Mouse (Mus musculus): ENCODE measurements around the gene Traf7. TPM values are rescaled to one million over a fixed set of nuclear protein-coding genes. Genes with fewer than 3 reads are reported as not detected.
A peak's percentile ranks its signal among the peaks of the same experiment; 100 is the strongest.

Traf7 gene
- polyA plus RNA-seq, 1 experiment from 2014 or later, result 100 TPM

GRCm38 (mm10) chr17:24559146-24559545 is 31.4 kb upstream of the Traf7 start:
- peaks cover 27% of the 10 kb centered on the region for H3K4me1 ChIP-seq
- no peak overlapping the region for H3K9ac ChIP-seq
- 45% methylated on average over 3 of the region's 3 CpGs for WGBS
- no peak overlapping the region for H3K4me3 ChIP-seq (replicated peaks)
- no peaks in the 10 kb centered on the region for H3K9me3 ChIP-seq
- H3K36me3 ChIP-seq (replicated peaks), result no peaks in the 10 kb centered on the region
- peak; percentile 63; the same call in 1 of the 2 replicates for ATAC-seq (ENCODE audit: low FRiP score)
- H3K27me3 ChIP-seq, result 0 out of 2 replicates have a peak, but pooled peaks cover 3% of the 10 kb centered on the region
- peak overlapping the region; percentile 27 for H3K4me2 ChIP-seq
- H3K27ac ChIP-seq, result peak overlapping the region; percentile 84

GRCm38 (mm10) chr17:24558600-24559099 is 30.9 kb upstream of the Traf7 start:
- no peak overlapping the region for H3K4me3 ChIP-seq (replicated peaks)
- ATAC-seq (ENCODE audit: low FRiP score), result peak; percentile 72
- H3K27ac ChIP-seq, result peak overlapping the region; percentile 84
- H3K9me3 ChIP-seq, result no peaks in the 10 kb centered on the region
- 19% methylated on average over 4 of the region's 4 CpGs for WGBS
- no peaks in the 10 kb centered on the region for H3K36me3 ChIP-seq (replicated peaks)
- H3K4me1 ChIP-seq, result peaks cover 27% of the 10 kb centered on the region
- H3K27me3 ChIP-seq, result 0 out of 2 replicates have a peak, but pooled peaks cover 3% of the 10 kb centered on the region
- no peak overlapping the region for H3K9ac ChIP-seq
- peak overlapping the region; percentile 27 for H3K4me2 ChIP-seq

- peaks cover 30% of the 10 kb centered on the region for H3K4me1 ChIP-seq
- 87% methylated on average over 7 of the region's 7 CpGs for WGBS
- 0 out of 2 replicates have a peak overlapping the region, but pooled peaks have one; percentile 21 for H3K27ac ChIP-seq
- no peaks in the 10 kb centered on the region for H3K36me3 ChIP-seq (replicated peaks)
- H3K4me3 ChIP-seq (replicated peaks), result no peak overlapping the region
- H3K4me2 ChIP-seq, result no peak overlapping the region
- no peaks in the 10 kb centered on the region for H3K9me3 ChIP-seq
- H3K27me3 ChIP-seq, result 0 out of 2 replicates have a peak, but pooled peaks cover 3% of the 10 kb centered on the region
- no peak for ATAC-seq (ENCODE audit: low FRiP score)
- H3K9ac ChIP-seq, result no peak overlapping the region
Observed at GRCm38 (mm10) chr17:24557091-24557490, 29.4 kb upstream of the Traf7 start.

GRCm38 (mm10) chr17:24551050-24551444 is 23.3 kb upstream of the Traf7 start:
- H3K9ac ChIP-seq, result peak overlapping the region; percentile 91
- no peak for ATAC-seq (ENCODE audit: low FRiP score)
- H3K27ac ChIP-seq, result peak overlapping the region; percentile 96; the same call in 1 of the 2 replicates

DNA sequence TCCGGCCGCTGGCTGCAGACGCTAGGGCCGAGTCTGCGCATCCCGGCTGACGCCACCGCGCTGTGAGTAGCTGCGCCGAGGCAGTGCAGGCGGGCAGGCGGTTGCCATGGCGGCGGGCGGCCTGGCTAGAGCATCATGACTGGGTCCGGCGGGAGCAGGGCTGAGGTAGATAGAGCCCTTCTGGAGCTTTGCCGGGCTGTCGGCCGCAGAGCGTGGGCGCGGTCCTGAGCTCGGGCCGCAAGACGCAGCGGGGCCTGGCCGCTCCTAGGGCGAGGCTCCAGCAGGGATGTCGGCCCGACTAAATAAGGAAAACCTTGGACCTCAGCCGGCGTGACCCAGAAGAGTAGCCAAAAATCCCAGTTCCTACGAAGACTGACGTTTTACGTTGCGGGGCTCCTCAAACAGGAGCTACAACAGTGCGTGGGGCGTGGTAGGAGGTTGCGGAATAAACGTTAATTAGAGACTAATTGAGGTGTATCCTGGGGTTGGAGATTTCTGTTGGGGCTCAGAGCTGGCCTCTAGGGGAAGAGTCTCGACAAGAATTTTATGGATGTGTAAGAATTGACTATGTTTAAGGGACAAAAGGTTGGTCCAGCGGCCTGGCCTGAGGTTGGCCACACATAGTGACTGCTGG is 22.8 kb upstream of the Traf7 start:
- Histone ChIP-seq H3K27ac (peak overlapping the region; percentile 96), H3K4me3 (replicated peaks) (peak overlapping the region; percentile 84), H3K4me2 (peak overlapping the region; percentile 94), H3K4me1 (peaks cover 27% of the 10 kb centered on the region), H3K9ac (peak overlapping the region; percentile 91), H3K27me3 (peaks cover 16% of the 10 kb centered on the region), H3K36me3 (replicated peaks) (no peaks in the 10 kb centered on the region), H3K9me3 (no peaks in the 10 kb centered on the region)
- under 1% methylated on average over 44 of the region's 44 CpGs for WGBS
- peak; percentile 86 for ATAC-seq (ENCODE audit: low FRiP score)

More at GRCm38 (mm10) chr17:24551050-24551444, 23.3 kb upstream of the Traf7 start:
- WGBS, result 58% methylated on average over 3 of the region's 3 CpGs
- H3K36me3 ChIP-seq (replicated peaks), result no peaks in the 10 kb centered on the region
- peaks cover 16% of the 10 kb centered on the region for H3K27me3 ChIP-seq
- H3K4me1 ChIP-seq, result peaks cover 27% of the 10 kb centered on the region
- peak overlapping the region; percentile 94 for H3K4me2 ChIP-seq
- peak overlapping the region; percentile 84 for H3K4me3 ChIP-seq (replicated peaks)
- H3K9me3 ChIP-seq, result no peaks in the 10 kb centered on the region

DNA sequence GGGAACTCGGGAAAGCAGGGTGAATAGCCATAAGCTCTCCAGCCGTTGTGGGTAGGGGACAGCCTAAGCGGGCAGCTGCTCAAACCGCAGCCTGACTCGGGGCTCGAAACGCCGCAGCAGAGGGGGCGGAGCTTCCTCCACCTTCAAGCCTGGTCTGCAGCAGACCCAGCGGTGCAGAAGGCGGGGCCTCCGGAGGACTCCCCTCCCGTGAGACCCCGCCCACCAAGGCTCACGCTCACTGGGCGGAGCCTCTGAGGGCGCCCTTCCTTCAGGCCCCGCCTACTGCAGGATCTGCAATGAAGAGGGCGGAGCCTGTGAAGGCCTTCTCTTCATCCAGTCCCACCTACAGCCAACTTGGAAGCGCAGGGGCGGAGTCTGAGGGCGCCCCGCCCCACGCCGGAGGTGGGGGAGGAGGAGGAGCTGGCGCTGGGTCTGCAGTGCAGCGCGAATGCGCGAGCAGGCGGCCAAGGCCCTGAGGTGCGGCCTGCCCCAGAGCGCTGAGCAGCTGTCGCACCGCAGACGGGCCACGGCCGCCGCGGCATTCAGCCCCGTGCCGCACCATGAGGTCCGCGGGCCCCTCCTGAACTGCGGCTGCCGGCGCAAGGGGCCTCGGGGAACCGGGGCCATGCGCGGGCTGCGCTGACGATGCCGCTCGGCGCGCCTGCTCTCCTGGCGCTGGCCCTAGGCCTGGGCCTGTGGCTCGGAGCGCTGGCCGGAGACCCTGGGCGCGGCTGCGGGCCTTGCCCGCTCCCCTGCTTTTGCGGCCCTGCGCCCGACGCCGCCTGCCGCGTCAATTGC is 22.1 kb upstream of the Traf7 start, which contains the start of gene Pkd1:
Gene Pkd1 (plus strand): TSS at position 217 of the 798 bp plus-strand sequence.
- Histone ChIP-seq H3K27me3 (peaks cover 18% of the 10 kb centered on the region), H3K36me3 (replicated peaks) (no peaks in the 10 kb centered on the region), H3K4me1 (peaks cover 27% of the 10 kb centered on the region), H3K9me3 (no peaks in the 10 kb centered on the region), H3K9ac (peak within 1 kb of the TSS; percentile 91), H3K4me3 (replicated peaks) (peak within 1 kb of the TSS; percentile 84), H3K4me2 (peak within 1 kb of the TSS; percentile 94), H3K27ac (peak within 1 kb of the TSS; percentile 96)
- peak; percentile 96 for ATAC-seq (ENCODE audit: low FRiP score)
- WGBS, result under 1% methylated on average over 69 of the region's 72 CpGs

GRCm38 (mm10) chr17:24548921-24549617 is 21.3 kb upstream of the Traf7 start:
- peaks cover 23% of the 10 kb centered on the region for H3K27me3 ChIP-seq
- H3K9me3 ChIP-seq, result no peaks in the 10 kb centered on the region
- 7% methylated on average over 23 of the region's 23 CpGs for WGBS
- 0 out of 2 replicates have a peak overlapping the region, but pooled peaks have one; percentile 17 for H3K9ac ChIP-seq
- no peak for ATAC-seq (ENCODE audit: low FRiP score)
- H3K4me2 ChIP-seq, result peak overlapping the region; percentile 94
- H3K27ac ChIP-seq, result peak overlapping the region; percentile 37; the same call in 1 of the 2 replicates
- peaks cover 27% of the 10 kb centered on the region for H3K4me1 ChIP-seq
- peak overlapping the region; percentile 84 for H3K4me3 ChIP-seq (replicated peaks)
- no peaks in the 10 kb centered on the region for H3K36me3 ChIP-seq (replicated peaks)

GRCm38 (mm10) chr17:24548435-24548834 is 20.7 kb upstream of the Traf7 start:
- H3K9me3 ChIP-seq, result no peaks in the 10 kb centered on the region
- peaks cover 27% of the 10 kb centered on the region for H3K4me1 ChIP-seq
- no peak overlapping the region for H3K27ac ChIP-seq
- no peak for ATAC-seq (ENCODE audit: low FRiP score)
- no peak overlapping the region for H3K9ac ChIP-seq
- WGBS, result 33% methylated on average over 9 of the region's 9 CpGs
- no peaks in the 10 kb centered on the region for H3K36me3 ChIP-seq (replicated peaks)
- H3K4me3 ChIP-seq (replicated peaks), result no peak overlapping the region
- peaks cover 23% of the 10 kb centered on the region for H3K27me3 ChIP-seq
- peak overlapping the region; percentile 94 for H3K4me2 ChIP-seq

DNA sequence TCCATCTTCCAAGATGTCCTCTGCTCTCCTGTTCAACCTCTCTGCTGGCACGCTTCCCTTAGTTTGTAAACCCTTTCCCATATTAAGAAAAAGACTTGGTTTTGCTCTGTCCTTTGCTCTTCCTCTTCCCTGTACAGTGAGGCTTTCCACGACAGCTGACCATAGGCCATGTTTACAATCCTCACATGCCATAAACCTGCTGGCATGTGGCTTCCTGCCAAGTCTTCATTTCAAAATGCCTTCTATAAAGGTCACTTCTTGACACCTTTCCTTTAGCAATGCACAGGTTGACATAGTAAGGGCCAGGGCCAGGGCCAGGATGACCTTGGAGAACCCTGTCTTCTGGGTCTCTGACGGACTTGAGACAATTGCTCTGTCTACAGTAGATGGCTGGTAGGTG is 18.5 kb upstream of the Traf7 start:
- H3K9ac ChIP-seq, result no peak overlapping the region
- H3K27ac ChIP-seq, result no peak overlapping the region
- WGBS, result 92% methylated on average over 3 of the region's 3 CpGs

DNA sequence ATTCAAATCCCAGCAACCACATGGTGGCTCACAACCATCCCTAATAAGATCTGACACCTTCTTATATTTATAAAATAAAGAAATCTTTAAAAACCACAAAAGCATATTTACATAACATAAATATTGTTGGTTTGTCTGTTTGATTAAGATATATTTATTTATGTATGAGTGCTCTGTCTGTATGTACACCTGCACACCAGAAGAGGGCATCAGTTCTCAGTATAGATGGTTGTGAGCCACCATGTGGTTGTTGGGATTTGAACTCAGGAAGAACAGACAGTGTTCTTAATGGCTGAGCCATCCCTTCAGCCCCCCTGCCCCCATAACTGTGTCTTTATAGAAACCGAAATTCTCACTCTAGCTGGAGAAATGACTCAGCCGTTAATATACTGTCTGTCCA is 17.5 kb upstream of the Traf7 start:
- H3K27me3 ChIP-seq, result peaks cover 23% of the 10 kb centered on the region
- H3K36me3 ChIP-seq (replicated peaks), result no peaks in the 10 kb centered on the region
- H3K9ac ChIP-seq, result no peak overlapping the region
- no peak overlapping the region for H3K4me3 ChIP-seq (replicated peaks)
- peaks cover 9% of the 10 kb centered on the region for H3K4me1 ChIP-seq
- H3K4me2 ChIP-seq, result no peak overlapping the region
- ATAC-seq (ENCODE audit: low FRiP score), result no peak
- 86% methylated on average over 2 of the region's 2 CpGs for WGBS
- no peak overlapping the region for H3K27ac ChIP-seq
- H3K9me3 ChIP-seq, result no peaks in the 10 kb centered on the region

More for the DNA sequence above, 18.5 kb upstream of the Traf7 start:
- H3K4me1 ChIP-seq, result peaks cover 15% of the 10 kb centered on the region
- no peaks in the 10 kb centered on the region for H3K36me3 ChIP-seq (replicated peaks)
- H3K4me3 ChIP-seq (replicated peaks), result no peak overlapping the region
- H3K27me3 ChIP-seq, result peaks cover 23% of the 10 kb centered on the region
- H3K9me3 ChIP-seq, result no peaks in the 10 kb centered on the region
- H3K4me2 ChIP-seq, result no peak overlapping the region
- ATAC-seq (ENCODE audit: low FRiP score), result no peak

DNA sequence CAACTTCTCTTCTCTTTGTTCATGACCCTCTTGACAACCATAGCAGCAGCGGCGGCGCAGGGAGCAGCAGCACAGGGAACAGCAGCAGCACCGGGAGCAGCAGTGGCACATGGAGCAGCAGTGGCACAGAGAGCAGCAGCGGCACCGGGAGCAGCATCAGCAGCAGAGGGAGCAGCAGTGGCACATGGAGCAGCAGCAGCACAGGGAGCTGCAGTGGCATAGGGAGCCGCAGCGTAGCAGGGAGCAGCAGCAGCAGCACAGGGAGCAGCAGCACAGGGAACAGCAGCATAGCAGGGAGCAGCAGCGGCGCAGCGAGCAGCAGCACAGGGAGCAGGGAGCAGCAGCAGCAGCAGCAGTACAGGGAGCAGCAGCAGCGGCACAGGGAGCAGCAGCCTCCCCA is 16.9 kb upstream of the Traf7 start:
- Histone ChIP-seq H3K36me3 (replicated peaks) (no peaks in the 10 kb centered on the region), H3K4me3 (replicated peaks) (peak overlapping the region; percentile 16; the same call in 1 of the 2 replicates)

More for the DNA sequence above, 16.9 kb upstream of the Traf7 start:
- Histone ChIP-seq H3K27ac (no peak overlapping the region), H3K4me1 (peaks cover 9% of the 10 kb centered on the region), H3K4me2 (peak overlapping the region; percentile 36), H3K9me3 (no peaks in the 10 kb centered on the region), H3K9ac (0 out of 2 replicates have a peak overlapping the region, but pooled peaks have one; percentile 25), H3K27me3 (peaks cover 23% of the 10 kb centered on the region)
- no peak for ATAC-seq (ENCODE audit: low FRiP score)
- 20% methylated on average over 12 of the region's 12 CpGs for WGBS

All from forebrain, embryonic 12.5 days (tissue).